Mouse (Mus musculus): ENCODE results near the gene Ctsa.

DNA sequence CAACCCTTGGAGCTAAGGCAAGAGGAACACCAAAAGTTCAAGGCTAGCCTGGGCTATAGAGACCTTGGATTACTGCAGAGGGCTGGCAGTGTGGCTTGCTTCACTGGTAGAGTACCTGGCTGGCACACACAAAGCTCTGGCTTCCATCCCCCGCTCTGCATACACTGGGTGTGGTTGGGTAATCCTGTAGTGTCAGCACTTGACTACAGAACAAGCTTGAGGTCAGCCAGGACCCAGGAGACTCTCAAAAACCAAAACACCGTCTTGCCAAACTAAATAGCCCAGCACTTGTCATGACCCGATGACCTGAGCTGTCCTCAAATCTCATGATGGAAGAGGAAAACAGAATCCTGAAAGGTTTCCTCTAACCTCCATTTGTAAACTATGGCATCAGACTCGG lies 42.2 kb upstream of the Ctsa start:
- TF ChIP-seq POLR2AphosphoS2 (IDR thresholded peaks at IDR 0.05; ENCODE audit: insufficient read length, low read depth): no peak
- TF ChIP-seq USF1 (IDR thresholded peaks at IDR 0.05; ENCODE audit: low read depth): no peak
- TF ChIP-seq POLR2A (IDR thresholded peaks at IDR 0.05; ENCODE audit: insufficient read length, low read depth): no peak
- TF ChIP-seq MAX (IDR thresholded peaks at IDR 0.05; ENCODE audit: low read depth): no peak
- TF ChIP-seq TCF12 (IDR thresholded peaks at IDR 0.05; ENCODE audit: insufficient read depth, poor library complexity, severe bottlenecking): no peak

All from myocyte (in vitro differentiated cells).